Mouse (Mus musculus): ENCODE data around the gene Rpp14.
"Not testable (repeated sequence)": the region's sequence is repeated elsewhere in the genome, so short reads cannot be mapped to it uniquely, and the experiment has no call there.

The Rpp14 gene

GRCm38 (mm10) chr14:8114306-8114705 lies 34.1 kb downstream of the Rpp14 start:
- no peak for DNase-seq (ENCODE audit: low read depth in 2 of 2, low spot score in 2 of 2)

DNA sequence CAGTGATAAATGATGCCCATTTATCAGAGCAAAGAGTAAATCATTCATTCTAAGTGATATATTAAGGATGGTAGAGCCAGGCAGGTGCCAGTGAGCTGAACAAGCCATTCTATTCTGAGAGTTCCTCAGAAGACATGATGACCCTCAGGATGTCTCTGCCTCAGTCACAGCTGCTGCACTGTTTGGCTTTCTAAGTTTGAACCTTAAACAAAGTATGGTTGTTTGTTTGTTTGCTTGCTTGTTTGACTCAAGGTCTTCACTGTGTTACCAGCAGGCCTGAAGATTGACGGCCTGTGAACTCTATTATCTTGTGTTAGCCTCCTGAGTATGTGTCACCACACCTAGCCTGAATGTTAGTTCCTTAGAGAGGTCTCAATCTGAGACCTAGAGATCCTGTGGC lies 34.6 kb downstream of the Rpp14 start:
- no peak for DNase-seq (ENCODE audit: low read depth in 2 of 2, low spot score in 2 of 2)

DNA sequence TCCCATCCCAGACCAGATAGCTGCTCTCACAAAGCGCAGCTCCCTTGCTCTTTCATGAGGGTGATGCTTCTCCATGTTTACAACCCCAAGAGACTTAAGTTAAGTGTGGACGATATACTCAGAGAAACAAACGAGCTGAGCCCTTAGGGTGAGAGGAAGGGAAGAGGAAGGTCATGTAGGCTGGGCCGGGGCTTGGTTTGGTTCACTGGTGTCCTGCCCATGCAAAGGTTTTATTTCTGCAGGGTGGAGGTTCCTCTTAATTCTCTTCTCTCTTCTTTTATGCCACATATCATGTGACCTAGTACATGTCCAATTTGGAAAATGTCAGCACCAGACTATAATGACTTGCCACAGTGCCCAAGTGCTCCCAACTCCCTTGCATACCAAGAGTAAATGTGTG lies 35.6 kb downstream of the Rpp14 start:
- no peak for DNase-seq (ENCODE audit: low read depth in 2 of 2, low spot score in 2 of 2)

- no peak for DNase-seq (ENCODE audit: low read depth in 2 of 2, low spot score in 2 of 2)
Measured at GRCm38 (mm10) chr14:8117371-8117770, 37.2 kb downstream of the Rpp14 start.

GRCm38 (mm10) chr14:8119454-8119853 lies 39.3 kb downstream of the Rpp14 start:
- DNase-seq (ENCODE audit: low read depth in 2 of 2, low spot score in 2 of 2): no peak

- no peak for DNase-seq (ENCODE audit: low read depth in 2 of 2, low spot score in 2 of 2)
Measured at GRCm38 (mm10) chr14:8119904-8120303, 39.7 kb downstream of the Rpp14 start.

- DNase-seq (ENCODE audit: low read depth in 2 of 2, low spot score in 2 of 2): no peak
Measured at GRCm38 (mm10) chr14:8123141-8123540, 43.0 kb downstream of the Rpp14 start.

GRCm38 (mm10) chr14:8123611-8124010 lies 43.4 kb downstream of the Rpp14 start:
- not testable (repeated sequence) for DNase-seq (ENCODE audit: low read depth in 2 of 2, low spot score in 2 of 2)

GRCm38 (mm10) chr14:8124046-8124881 lies 44.1 kb downstream of the Rpp14 start:
- no peak for DNase-seq (ENCODE audit: low read depth in 2 of 2, low spot score in 2 of 2)

- no peak for DNase-seq (ENCODE audit: low read depth in 2 of 2, low spot score in 2 of 2)
Measured at GRCm38 (mm10) chr14:8127971-8128370, 47.8 kb downstream of the Rpp14 start.

- no peak for DNase-seq (ENCODE audit: low read depth in 2 of 2, low spot score in 2 of 2)
Measured at GRCm38 (mm10) chr14:8132789-8133188, 52.6 kb downstream of the Rpp14 start.

DNA sequence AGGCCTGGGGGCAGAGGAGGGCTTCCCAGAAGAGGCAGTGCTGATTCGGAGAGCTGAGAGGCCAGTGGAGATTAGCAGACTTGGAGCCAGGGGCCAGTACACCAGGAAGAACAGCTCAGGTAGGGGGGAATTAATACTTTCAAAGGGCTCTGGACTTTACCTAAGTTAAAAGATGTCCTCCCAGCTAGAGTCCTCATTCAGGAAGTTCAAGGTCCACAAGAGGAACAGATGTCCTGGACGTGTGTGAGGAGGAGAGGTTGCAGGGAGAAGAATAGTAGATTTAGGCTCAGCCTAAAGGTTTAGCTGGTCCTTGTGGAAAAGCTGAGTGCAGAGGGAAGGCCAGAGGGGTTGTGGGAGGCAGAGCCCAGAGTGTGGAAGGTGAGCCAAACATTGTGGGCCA lies 54.1 kb downstream of the Rpp14 start:
- no peak for DNase-seq (ENCODE audit: low read depth in 2 of 2, low spot score in 2 of 2)

GRCm38 (mm10) chr14:8135130-8135529 lies 55.0 kb downstream of the Rpp14 start:
- DNase-seq (ENCODE audit: low read depth in 2 of 2, low spot score in 2 of 2): no peak

- no peak for DNase-seq (ENCODE audit: low read depth in 2 of 2, low spot score in 2 of 2)
Measured at GRCm38 (mm10) chr14:8139724-8140710, 59.9 kb downstream of the Rpp14 start.

- DNase-seq (ENCODE audit: low read depth in 2 of 2, low spot score in 2 of 2): no peak
Measured at GRCm38 (mm10) chr14:8141131-8141530, 61.0 kb downstream of the Rpp14 start.
